Mouse (Mus musculus): ENCODE results near the gene A230072I06Rik.

Gene A230072I06Rik

GRCm38 (mm10) chr8:12324561-12324960 is 45.9 kb downstream of the A230072I06Rik start:
- no peak for DNase-seq

- peak; percentile 65 for DNase-seq
These were observed 46.5 kb downstream of the A230072I06Rik start for GRCm38 (mm10) chr8:12324991-12325601.

- DNase-seq, result peak; percentile 49
These were observed 48.6 kb downstream of the A230072I06Rik start for GRCm38 (mm10) chr8:12327187-12327586.

GRCm38 (mm10) chr8:12327707-12328471 is 49.3 kb downstream of the A230072I06Rik start:
- peak; percentile 91 for DNase-seq

- DNase-seq, result no peak
These were observed 49.9 kb downstream of the A230072I06Rik start for GRCm38 (mm10) chr8:12328476-12328875.

- DNase-seq, result peak; percentile 42
These were observed 51.4 kb downstream of the A230072I06Rik start for GRCm38 (mm10) chr8:12330066-12330465.
